Mouse (Mus musculus) testis, adult 10 weeks (tissue): ENCODE results near the gene Ap5z1. TPM values are rescaled to one million over a fixed set of nuclear protein-coding genes. Genes with fewer than 3 reads are reported as not detected.

ENCODE experiments used
- polyA plus RNA-seq: library from polyadenylated mRNA; stranded (reverse); fragments of 350-450 nt; fragmentation: Illumina TruSeq; extraction: RNeasy Lipid Tissue Mini Kit (QIAGEN cat#74804); gene quantifications from one replicate; pipeline ENCODE4 v1.2.3, GENCODE M21; 2014; ENCODE audit warnings: low read depth, low replicate concordance

Gene Ap5z1
- 0.48 TPM for polyA plus RNA-seq

GRCm38 (mm10) chr5:142463461-142464454, at the start of gene Ap5z1:
Gene Ap5z1 (plus strand): TSS chr5:142463944.

Other genes starting within 250 kb of the Ap5z1 start
- gene Foxk1, start 62.4 kb upstream of the Ap5z1 start, polyA plus RNA-seq, result 2.1 TPM
- gene Papolb, start 66.1 kb downstream of the Ap5z1 start, polyA plus RNA-seq, result 898 TPM
- gene Radil, start 87.2 kb downstream of the Ap5z1 start, polyA plus RNA-seq, result 6.0 TPM
- 27.8 TPM for gene Mmd2, start 144.9 kb downstream of the Ap5z1 start, polyA plus RNA-seq
- 25.3 TPM for gene Wipi2, start 163.8 kb downstream of the Ap5z1 start, polyA plus RNA-seq
- 0.07 TPM for gene Slc29a4, start 228.6 kb downstream of the Ap5z1 start, polyA plus RNA-seq